Mouse (Mus musculus) R1 (cell line): Measurements from ENCODE around the gene Tm4sf20.
A peak's percentile ranks its signal among the peaks of the same experiment; 100 is the strongest.

Experiments used
- DNase-seq: peaks from one replicate; pipeline ENCODE4 v3.0.0-alpha.2; 2018; ENCODE audit warnings: low read depth, low spot score

Gene Tm4sf20

DNA sequence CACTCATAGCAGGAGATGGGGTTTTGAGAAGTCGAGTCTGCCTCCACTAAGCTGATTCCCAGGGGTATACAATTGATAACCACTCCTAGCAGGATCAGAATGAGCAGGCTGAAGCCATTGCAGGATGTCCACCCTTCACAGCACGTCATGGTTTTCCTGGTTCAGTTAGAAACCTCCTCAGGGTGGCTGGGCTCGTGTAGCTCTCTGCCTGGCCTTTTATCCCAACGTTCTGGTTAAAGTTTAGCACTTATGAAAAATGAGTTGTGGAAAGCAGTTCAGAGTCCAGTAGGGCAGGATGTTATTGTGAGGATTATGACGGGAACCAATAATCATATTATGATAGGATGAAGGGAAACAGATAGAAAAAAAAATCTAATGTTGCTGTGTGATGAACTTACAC, at the start of gene Tm4sf20:
Gene Tm4sf20, minus strand, starts transcription at position 193 of the 400 bp plus-strand sequence.
- DNase-seq, result no peak

DNA sequence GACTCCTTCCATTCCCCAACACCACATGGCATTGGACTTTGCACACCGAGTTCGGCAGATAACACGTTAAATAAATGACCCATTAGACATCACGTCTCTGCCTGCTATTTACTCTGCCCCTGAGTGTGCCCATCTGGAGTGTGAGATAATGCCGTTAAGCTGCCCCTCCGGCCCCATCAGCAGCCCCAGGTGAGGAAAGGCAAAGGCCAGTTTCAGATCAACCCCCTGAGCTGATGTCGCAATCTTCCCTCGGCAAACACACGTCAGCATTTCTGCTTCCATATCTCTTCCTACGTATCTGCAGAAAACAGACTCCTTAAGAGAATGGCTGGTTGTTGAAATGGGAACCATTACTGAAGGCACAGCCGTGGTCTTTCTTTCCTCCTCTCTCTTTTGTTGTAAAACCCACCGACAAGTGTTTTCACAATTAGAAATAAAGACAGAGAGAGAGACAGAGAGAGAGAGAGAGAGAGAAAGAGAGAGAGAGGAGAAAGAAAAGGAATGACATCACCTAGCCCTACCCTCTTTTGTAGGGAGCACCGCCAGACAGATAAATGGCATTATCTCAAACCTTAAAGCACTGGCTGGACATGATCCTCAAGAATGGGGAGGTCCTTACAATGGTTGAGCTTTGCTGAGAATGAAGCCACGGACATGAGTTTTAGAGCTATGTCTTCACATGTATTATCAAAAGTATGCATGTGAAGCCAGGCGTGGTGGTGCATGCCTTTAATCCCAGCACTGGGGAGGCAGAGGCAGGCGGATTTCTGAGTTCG, 47.9 kb upstream of the Tm4sf20 start:
- no peak for DNase-seq

- DNase-seq, result no peak
Measured at GRCm38 (mm10) chr1:82811766-82812165, 43.5 kb upstream of the Tm4sf20 start.

GRCm38 (mm10) chr1:82808564-82808963, 40.3 kb upstream of the Tm4sf20 start:
- DNase-seq, result no peak

DNA sequence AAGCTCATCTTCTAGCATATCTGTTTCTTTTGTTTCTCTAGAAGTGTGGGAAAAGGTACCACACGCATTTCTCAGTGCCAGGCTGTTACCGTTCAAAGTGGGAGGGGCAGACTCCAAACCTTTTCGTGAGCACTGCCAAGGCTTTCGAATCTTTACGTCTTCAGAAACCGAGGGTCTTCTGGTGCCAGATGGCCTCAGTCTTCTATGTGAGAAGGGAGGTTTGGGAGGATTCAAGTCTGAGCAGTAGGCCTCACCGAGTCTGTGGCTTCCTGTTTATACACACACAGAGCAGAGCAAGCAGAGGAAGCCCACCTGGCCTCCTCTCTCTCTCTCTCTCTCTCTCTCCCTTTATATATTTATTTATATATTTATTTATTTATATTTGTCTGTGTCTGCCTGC, 38.9 kb upstream of the Tm4sf20 start:
- DNase-seq, result no peak

DNA sequence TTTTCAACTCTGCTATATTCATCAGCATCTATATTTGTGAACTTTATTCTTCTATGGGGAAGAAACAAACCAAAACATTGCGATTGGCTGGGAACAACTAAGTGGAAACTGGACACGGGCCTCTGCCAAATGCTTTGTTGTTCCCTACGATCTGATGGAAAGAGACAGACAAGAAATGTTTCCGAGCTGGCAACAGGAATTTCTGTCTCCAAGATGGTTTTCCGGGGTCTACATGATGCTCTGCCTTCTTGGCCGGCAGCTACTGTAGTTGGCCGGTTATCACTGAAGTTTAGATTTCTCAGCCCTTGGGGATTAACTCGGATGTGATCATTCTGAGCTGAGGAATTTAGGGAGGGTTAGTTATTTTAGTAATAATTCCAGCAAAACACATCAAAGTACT, 38.1 kb upstream of the Tm4sf20 start:
- DNase-seq, result no peak

DNA sequence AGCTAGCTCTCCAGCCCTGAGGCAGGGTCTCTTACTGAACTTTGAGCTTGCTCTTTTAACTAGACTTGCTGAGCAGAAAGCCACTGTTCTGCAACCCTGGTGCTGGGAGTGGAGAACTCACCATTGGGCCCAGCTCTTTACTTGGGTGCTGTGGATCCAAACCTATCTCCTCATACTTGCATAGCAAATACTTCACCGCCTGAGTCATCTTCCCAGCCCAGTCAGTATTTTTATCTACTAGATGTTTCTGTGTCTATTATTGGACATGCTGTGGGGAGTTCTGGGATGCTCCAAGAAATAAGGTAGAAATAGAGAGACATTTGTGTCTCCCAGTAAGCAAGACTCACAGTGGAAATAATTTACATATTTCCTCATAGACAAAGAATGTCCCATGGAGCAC, 35.8 kb upstream of the Tm4sf20 start:
- DNase-seq, result no peak

- peak; percentile 70 for DNase-seq
Measured at GRCm38 (mm10) chr1:82803608-82804007, 35.3 kb upstream of the Tm4sf20 start.

GRCm38 (mm10) chr1:82801105-82801783, 33.0 kb upstream of the Tm4sf20 start:
- no peak for DNase-seq

DNA sequence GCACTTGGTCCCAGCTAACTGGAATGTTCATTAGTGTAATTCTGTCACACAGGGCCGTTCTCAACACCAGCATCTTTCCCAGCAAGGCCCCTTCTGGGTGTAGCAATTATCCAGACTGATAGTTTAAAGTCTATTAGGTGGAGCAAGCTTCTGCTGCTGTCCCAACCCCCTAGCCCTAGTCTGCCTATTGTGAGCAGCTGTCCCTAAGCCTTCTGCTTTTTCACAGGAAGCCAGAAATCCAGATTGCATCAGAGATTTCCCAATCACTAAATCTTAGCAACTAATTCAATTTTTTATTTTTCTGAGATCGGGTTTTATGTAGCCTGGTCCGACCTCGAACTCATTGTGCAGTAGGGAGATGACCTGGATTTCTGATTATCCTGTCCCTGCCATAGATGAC, 30.7 kb upstream of the Tm4sf20 start:
- DNase-seq, result no peak

GRCm38 (mm10) chr1:82798304-82798703, 30.0 kb upstream of the Tm4sf20 start:
- DNase-seq, result no peak

DNA sequence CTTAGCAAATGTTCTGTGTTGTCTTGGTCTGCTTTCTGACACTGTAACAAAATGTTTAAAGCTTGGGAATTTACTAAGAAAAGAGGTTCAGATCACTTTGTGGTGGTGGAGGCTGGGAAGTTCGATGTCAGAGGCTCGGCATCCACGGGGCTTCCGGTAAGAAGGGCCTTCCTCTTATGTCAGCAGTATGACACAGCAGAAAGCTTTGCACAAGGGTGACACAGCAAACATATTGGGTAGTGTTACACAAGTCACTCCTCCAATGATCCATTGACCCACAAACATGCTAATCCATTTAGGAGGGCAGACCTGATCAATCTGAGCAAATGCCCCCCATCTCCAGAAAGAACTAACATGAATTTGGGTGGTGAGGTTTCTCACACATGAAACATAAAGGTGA, 28.8 kb upstream of the Tm4sf20 start:
- DNase-seq, result no peak

- DNase-seq, result peak; percentile 40
Measured at GRCm38 (mm10) chr1:82795702-82796443, 27.6 kb upstream of the Tm4sf20 start.

DNA sequence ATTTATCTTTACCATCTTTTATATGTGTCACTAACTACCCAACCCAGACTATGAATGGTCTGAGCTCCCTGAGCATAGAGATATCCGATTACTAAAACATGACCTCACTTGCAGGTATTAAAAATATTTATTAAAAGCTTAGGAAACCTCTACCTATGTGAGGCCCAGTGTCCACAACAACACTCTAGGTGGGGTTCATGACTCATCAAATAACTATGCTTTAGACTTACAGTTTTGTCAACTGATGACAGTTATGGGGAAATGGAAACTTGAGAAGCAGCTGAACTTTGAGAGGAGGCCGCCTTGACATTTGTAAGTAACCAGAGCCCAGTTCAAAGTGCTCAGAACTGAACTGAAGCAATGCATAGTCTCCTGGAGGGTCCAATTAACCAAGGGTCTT, 26.9 kb upstream of the Tm4sf20 start:
- no peak for DNase-seq

GRCm38 (mm10) chr1:82793986-82794385, 25.7 kb upstream of the Tm4sf20 start:
- no peak for DNase-seq

- DNase-seq, result no peak
Measured at GRCm38 (mm10) chr1:82793110-82793509, 24.8 kb upstream of the Tm4sf20 start.

- no peak for DNase-seq
Measured at GRCm38 (mm10) chr1:82792238-82792637, 24.0 kb upstream of the Tm4sf20 start.

GRCm38 (mm10) chr1:82791105-82791504, 22.8 kb upstream of the Tm4sf20 start:
- DNase-seq, result no peak

- no peak for DNase-seq
Measured at GRCm38 (mm10) chr1:82788070-82788469, 19.8 kb upstream of the Tm4sf20 start.

GRCm38 (mm10) chr1:82787414-82787813, 19.2 kb upstream of the Tm4sf20 start:
- peak; percentile 66 for DNase-seq

DNA sequence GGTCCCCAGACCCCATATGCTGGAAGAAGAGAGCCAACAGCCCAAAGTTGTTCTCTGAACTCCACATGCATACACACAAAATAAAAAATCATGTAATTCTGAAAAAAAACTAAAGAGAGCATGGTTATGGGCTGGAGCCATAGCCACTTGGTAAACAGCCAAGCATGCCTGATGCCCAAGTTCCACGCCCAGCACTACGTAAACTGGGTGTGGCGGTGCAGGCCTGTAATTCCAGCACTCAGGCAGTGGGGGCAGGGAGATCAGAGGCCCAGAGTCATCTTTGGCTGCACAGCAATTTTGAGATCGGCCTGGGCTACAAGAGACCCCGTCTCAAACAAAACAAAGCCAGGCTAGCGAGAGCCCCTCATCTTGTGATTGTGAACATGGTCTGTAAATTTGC, 17.3 kb upstream of the Tm4sf20 start:
- DNase-seq, result no peak

GRCm38 (mm10) chr1:82783559-82783958, 15.3 kb upstream of the Tm4sf20 start:
- no peak for DNase-seq
